ENCODE assay signal across 18 mouse cellular contexts in genomic region chr15:12520292-12520691, GRCm38 (mm10).
DNase-seq lines count a peak whose midpoint lies in the region; ATAC-seq lines count a peak whose summit lies in the region.
"Had no signal": no experiment of that assay in that cellular context is flagged by ENCODE, and none has a peak within 500 bp of the region (broad histone marks: within the 10 kb centered on the region; RNA-seq: fewer than 3 reads in every experiment).

No protein-coding gene starts in this region.

- DNase-seq in heart, adult 9 months (ENCODE audit: low spot score in 2 of 2) = no peak
- DNase-seq in midbrain, embryonic 14.5 days = peak; percentile 59
- no peak for DNase-seq in midbrain, embryonic 11.5 days (ENCODE audit: low spot score, missing footprints)
- DNase-seq in gastrocnemius, postnatal 14 days = no peak
- no peak for DNase-seq in ovary, postnatal 36 days (ENCODE audit: low spot score)
- DNase-seq: adrenal gland, adult 2 months; cerebellum, adult 9-11 months; lung, postnatal 10 days; thymus, adult 2 months had no signal

- 0 out of 2 replicates have a peak overlapping the region, but pooled peaks have one; percentile 12 for H3K4me2 ChIP-seq in heart, embryonic 14.5 days (ENCODE audit: low read length)
- no peak overlapping the region for H3K4me2 ChIP-seq in midbrain, embryonic 14.5 days (ENCODE audit: low read length)
- H3K4me2 ChIP-seq in midbrain, embryonic 11.5 days = no peak overlapping the region
- no peak overlapping the region for H3K4me2 ChIP-seq in midbrain, embryonic 16.5 days (ENCODE audit: low read length)
- H3K4me2 ChIP-seq: embryonic facial prominence, embryonic 13.5 days; heart, embryonic 12.5 days; hindbrain, embryonic 14.5 days; intestine, embryonic 15.5 days; limb, embryonic 15.5 days; liver, embryonic 15.5 days had no signal

- H3K4me3 ChIP-seq in heart, embryonic 14.5 days (ENCODE audit: control insufficient read depth in 1 of 2, insufficient read depth in 1 of 2, low read depth in 1 of 2, low read length in 2 of 2) = no peak overlapping the region
- no peak overlapping the region for H3K4me3 ChIP-seq in midbrain, embryonic 14.5 days (replicated peaks; ENCODE audit: low read depth, low read length)
- no peak overlapping the region for H3K4me3 ChIP-seq in midbrain, embryonic 11.5 days (ENCODE audit: low read depth, low read length)
- no peak overlapping the region for H3K4me3 ChIP-seq in midbrain, embryonic 16.5 days (ENCODE audit: low read depth, low read length)
- H3K4me3 ChIP-seq: embryonic facial prominence, embryonic 13.5 days; heart, embryonic 12.5 days; intestine, embryonic 15.5 days; layer of hippocampus, adult 2 months; limb, embryonic 15.5 days; liver, embryonic 15.5 days had no signal

- ATAC-seq in heart, embryonic 14.5 days (ENCODE audit: insufficient number of reproducible peaks, insufficient read depth, low FRiP score, low read depth) = no peak
- no peak for ATAC-seq in midbrain, embryonic 14.5 days (ENCODE audit: low FRiP score, low TSS enrichment)
- ATAC-seq in midbrain, embryonic 11.5 days (ENCODE audit: low FRiP score) = no peak
- peak; percentile 52; the same call in 1 of the 2 replicates for ATAC-seq in midbrain, embryonic 16.5 days
- ATAC-seq: intestine, embryonic 15.5 days had no signal

- H3K9ac ChIP-seq in heart, embryonic 14.5 days (ENCODE audit: low read length) = no peak overlapping the region
- no peak overlapping the region for H3K9ac ChIP-seq in midbrain, embryonic 14.5 days (replicated peaks; ENCODE audit: low read length)
- no peak overlapping the region for H3K9ac ChIP-seq in midbrain, embryonic 11.5 days (ENCODE audit: low read length)
- no peak overlapping the region for H3K9ac ChIP-seq in midbrain, embryonic 16.5 days (ENCODE audit: low read depth, low read length)
- H3K9ac ChIP-seq: embryonic facial prominence, embryonic 13.5 days; heart, embryonic 12.5 days; hindbrain, embryonic 14.5 days; intestine, embryonic 15.5 days; limb, embryonic 15.5 days; liver, embryonic 15.5 days had no signal

- intact Hi-C loops in gastrocnemius, postnatal 14 days (cut with DNase I; ENCODE audit: low total_unique reads) = no loop called here

- H3K4me1 ChIP-seq in heart, embryonic 14.5 days (ENCODE audit: control insufficient read depth in 2 of 2, insufficient read depth in 2 of 2, low read length in 2 of 2) = peaks cover 19 to 20% of the 10 kb centered on the region in 2 experiments
- H3K4me1 ChIP-seq in midbrain, embryonic 14.5 days (ENCODE audit: control insufficient read depth, insufficient read depth, low read length) = peaks cover 7% of the 10 kb centered on the region; the same call in 1 of the 2 replicates
- peaks cover 4% of the 10 kb centered on the region; the same call in 1 of the 2 replicates for H3K4me1 ChIP-seq in midbrain, embryonic 11.5 days (ENCODE audit: control insufficient read depth, insufficient read depth, low read length)
- H3K4me1 ChIP-seq in midbrain, embryonic 16.5 days (ENCODE audit: control insufficient read depth, insufficient read depth, low read length) = no peaks in the 10 kb centered on the region
- H3K4me1 ChIP-seq: intestine, embryonic 15.5 days; liver, embryonic 15.5 days had no signal

- no peaks in the 10 kb centered on the region for H3K27me3 ChIP-seq in heart, embryonic 14.5 days (ENCODE audit: control insufficient read depth, insufficient read depth, low read length)
- H3K27me3 ChIP-seq in midbrain, embryonic 14.5 days (ENCODE audit: control insufficient read depth, insufficient read depth, low read length) = no peaks in the 10 kb centered on the region
- H3K27me3 ChIP-seq in midbrain, embryonic 11.5 days (ENCODE audit: control insufficient read depth, insufficient read depth, low read length) = no peaks in the 10 kb centered on the region
- H3K27me3 ChIP-seq in midbrain, embryonic 16.5 days (ENCODE audit: control insufficient read depth, insufficient read depth, low read depth, low read length) = no peaks in the 10 kb centered on the region
- H3K27me3 ChIP-seq: embryonic facial prominence, embryonic 13.5 days; heart, embryonic 12.5 days; intestine, embryonic 15.5 days; limb, embryonic 15.5 days; liver, embryonic 15.5 days had no signal

- H3K9me3 ChIP-seq in heart, embryonic 14.5 days (ENCODE audit: control insufficient read depth, low read length) = no peaks in the 10 kb centered on the region
- no peaks in the 10 kb centered on the region for H3K9me3 ChIP-seq in midbrain, embryonic 14.5 days (ENCODE audit: control insufficient read depth, low read length)
- no peaks in the 10 kb centered on the region for H3K9me3 ChIP-seq in midbrain, embryonic 11.5 days (ENCODE audit: control insufficient read depth, low read length)
- no peaks in the 10 kb centered on the region for H3K9me3 ChIP-seq in midbrain, embryonic 16.5 days (replicated peaks; ENCODE audit: control insufficient read depth, low read length, poor library complexity, severe bottlenecking)
- H3K9me3 ChIP-seq: intestine, embryonic 15.5 days; limb, embryonic 15.5 days; liver, embryonic 15.5 days had no signal

- H3K36me3 ChIP-seq in heart, embryonic 14.5 days (ENCODE audit: control insufficient read depth, insufficient read depth, low read length) = no peaks in the 10 kb centered on the region
- no peaks in the 10 kb centered on the region for H3K36me3 ChIP-seq in midbrain, embryonic 14.5 days (ENCODE audit: control insufficient read depth, insufficient read depth, low read length)
- no peaks in the 10 kb centered on the region for H3K36me3 ChIP-seq in midbrain, embryonic 11.5 days (ENCODE audit: control insufficient read depth, insufficient read depth, low read length)
- no peaks in the 10 kb centered on the region for H3K36me3 ChIP-seq in midbrain, embryonic 16.5 days (ENCODE audit: control insufficient read depth, insufficient read depth, low read length)
- H3K36me3 ChIP-seq: embryonic facial prominence, embryonic 13.5 days; intestine, embryonic 15.5 days; limb, embryonic 15.5 days; liver, embryonic 15.5 days had no signal

- no peak overlapping the region; a peak in 1 of 4 replicates for H3K27ac ChIP-seq in heart, embryonic 14.5 days (replicated peaks in 1 of 2; ENCODE audit: control insufficient read depth in 1 of 2, insufficient read depth in 1 of 2, low read depth in 2 of 2, low read length in 2 of 2)
- no peak overlapping the region for H3K27ac ChIP-seq in midbrain, embryonic 14.5 days (replicated peaks; ENCODE audit: low read depth, low read length)
- no peak overlapping the region for H3K27ac ChIP-seq in midbrain, embryonic 11.5 days (ENCODE audit: low read depth, low read length)
- H3K27ac ChIP-seq in midbrain, embryonic 16.5 days (ENCODE audit: low read length) = no peak overlapping the region
- H3K27ac ChIP-seq: embryonic facial prominence, embryonic 13.5 days; hindbrain, embryonic 14.5 days; intestine, embryonic 15.5 days; layer of hippocampus, adult 2 months; limb, embryonic 15.5 days; liver, embryonic 15.5 days had no signal

- 53% methylated on average over 9 of the region's 9 CpGs for WGBS in heart, embryonic 14.5 days
- 69% methylated on average over 9 of the region's 9 CpGs for WGBS in midbrain, embryonic 14.5 days
- WGBS in midbrain, embryonic 11.5 days = 86% methylated on average over 9 of the region's 9 CpGs
- 53% methylated on average over 9 of the region's 9 CpGs for WGBS in midbrain, embryonic 16.5 days
